Mouse (Mus musculus): ENCODE measurements around the gene Paics. TPM values are rescaled to one million over a fixed set of nuclear protein-coding genes. Genes with fewer than 3 reads are reported as not detected.

Gene Paics
- total and polyA plus RNA-seq, 2 experiments = 165 to 359 TPM

DNA sequence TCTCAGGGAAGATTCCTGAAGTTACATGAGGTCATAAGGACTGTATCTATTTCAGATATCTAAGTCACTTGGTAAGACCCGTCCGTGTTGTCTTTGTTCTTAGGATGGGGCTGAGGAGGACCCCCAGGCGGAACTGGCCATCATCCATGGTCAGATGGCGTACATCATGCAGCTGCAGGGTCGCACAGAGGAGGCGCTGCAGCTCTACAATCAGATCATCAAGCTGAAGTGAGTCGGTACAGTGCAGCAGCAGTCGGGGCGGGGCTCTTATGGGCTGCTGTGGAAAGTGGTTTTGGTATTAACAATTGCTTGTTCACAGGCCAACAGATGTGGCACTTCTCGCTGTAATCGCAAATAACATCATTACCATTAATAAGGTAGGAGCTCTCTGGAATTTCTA is 32.9 kb downstream of the Paics start:
- no peak for DNase-seq (ENCODE audit: extremely low read depth, low read depth, low spot score)
- H3K27ac ChIP-seq (replicated peaks; ENCODE audit: insufficient read depth, low read depth, low read length) = no peak overlapping the region
- H3K79me2 ChIP-seq (ENCODE audit: control insufficient read depth, insufficient read depth, low read length) = no peaks in the 10 kb centered on the region
- WGBS = 93% methylated on average over 11 of the region's 11 CpGs
- H3K4me3 ChIP-seq (ENCODE audit: insufficient read depth, low read depth, low read length) = no peak overlapping the region
- peaks cover 75% of the 10 kb centered on the region for H3K36me3 ChIP-seq (ENCODE audit: control insufficient read depth, insufficient read depth, low read length)
- no peaks in the 10 kb centered on the region for H3K4me1 ChIP-seq (ENCODE audit: control insufficient read depth, insufficient read depth, low read length)
- TF ChIP-seq POLR2A (IDR thresholded peaks at IDR 0.05; ENCODE audit: extremely low read depth, insufficient read depth, low read length) (no peak), CTCF (IDR thresholded peaks at IDR 0.05; ENCODE audit: low read depth, low read length) (no peak)
- H3K27me3 ChIP-seq (ENCODE audit: control insufficient read depth, insufficient read depth, low read length) = no peaks in the 10 kb centered on the region
- H3K9ac ChIP-seq (ENCODE audit: low read depth, low read length) = no peak overlapping the region

DNA sequence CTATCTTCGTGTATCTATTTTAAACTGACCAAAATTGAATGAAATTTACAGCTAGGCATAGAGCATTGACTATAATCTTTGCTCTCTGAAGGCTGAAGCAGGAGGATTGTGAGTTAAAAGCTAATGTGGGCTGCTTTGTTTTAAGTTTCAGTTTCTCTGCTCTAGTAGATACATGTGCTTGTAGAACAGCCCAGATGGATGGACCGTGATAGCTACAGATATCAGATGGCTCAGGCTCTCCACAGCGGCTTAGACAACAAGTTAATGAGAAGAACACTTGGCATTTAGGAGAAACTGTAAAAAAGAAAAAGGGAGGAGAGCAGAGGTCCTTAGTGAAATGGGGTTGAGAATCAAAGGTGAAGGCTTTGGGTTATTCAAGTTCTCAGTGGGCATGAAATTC is 39.7 kb downstream of the Paics start:
- no peaks in the 10 kb centered on the region for H3K79me2 ChIP-seq (ENCODE audit: control insufficient read depth, insufficient read depth, low read length)
- H3K9ac ChIP-seq (ENCODE audit: low read depth, low read length) = no peak overlapping the region
- no peak overlapping the region for H3K27ac ChIP-seq (replicated peaks; ENCODE audit: insufficient read depth, low read depth, low read length)
- H3K36me3 ChIP-seq (ENCODE audit: control insufficient read depth, insufficient read depth, low read length) = peaks cover 76% of the 10 kb centered on the region
- no peak for TF ChIP-seq CTCF (IDR thresholded peaks at IDR 0.05; ENCODE audit: low read depth, low read length)
- no peak for TF ChIP-seq POLR2A (IDR thresholded peaks at IDR 0.05; ENCODE audit: extremely low read depth, insufficient read depth, low read length)
- over 99% methylated on average over 3 of the region's 3 CpGs for WGBS
- H3K4me1 ChIP-seq (ENCODE audit: control insufficient read depth, insufficient read depth, low read length) = no peaks in the 10 kb centered on the region
- no peak for DNase-seq (ENCODE audit: extremely low read depth, low read depth, low spot score)
- no peaks in the 10 kb centered on the region for H3K27me3 ChIP-seq (ENCODE audit: control insufficient read depth, insufficient read depth, low read length)
- no peak overlapping the region for H3K4me3 ChIP-seq (ENCODE audit: insufficient read depth, low read depth, low read length)

DNA sequence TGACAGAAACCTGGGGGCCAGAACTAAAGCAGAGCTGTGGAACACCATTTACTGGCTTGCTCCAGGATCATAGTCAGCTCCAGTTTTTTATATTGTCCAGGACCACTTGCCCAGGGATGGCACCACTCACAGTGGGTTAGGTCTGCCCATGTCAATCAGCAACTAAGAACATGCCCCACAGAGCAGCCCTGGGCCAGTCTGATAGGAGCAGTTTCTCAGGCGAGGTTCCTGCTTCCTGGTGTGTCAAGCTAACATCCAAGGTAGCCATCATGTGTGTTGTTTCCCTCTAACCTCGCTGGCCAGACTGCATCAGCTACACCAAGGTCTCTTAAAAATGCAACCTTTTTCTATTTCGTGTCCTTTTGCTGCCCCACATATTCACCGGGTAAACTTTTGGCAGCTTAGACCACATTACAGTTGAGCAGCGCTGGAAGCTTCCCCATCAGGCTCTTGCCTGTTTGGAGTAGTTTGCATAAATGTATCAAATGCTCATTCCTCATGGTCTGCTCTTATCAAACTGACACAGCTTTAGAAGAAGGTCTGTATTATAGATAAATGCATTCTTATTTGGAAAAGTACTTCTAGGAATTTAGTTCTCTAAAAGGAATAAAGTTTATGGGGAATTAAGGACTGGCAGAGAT is 42.2 kb downstream of the Paics start:
- Histone ChIP-seq H3K27ac (replicated peaks; ENCODE audit: insufficient read depth, low read depth, low read length) (no peak overlapping the region), H3K4me3 (ENCODE audit: insufficient read depth, low read depth, low read length) (no peak overlapping the region), H3K36me3 (ENCODE audit: control insufficient read depth, insufficient read depth, low read length) (peaks cover 76% of the 10 kb centered on the region), H3K4me1 (ENCODE audit: control insufficient read depth, insufficient read depth, low read length) (no peaks in the 10 kb centered on the region), H3K79me2 (ENCODE audit: control insufficient read depth, insufficient read depth, low read length) (no peaks in the 10 kb centered on the region), H3K27me3 (ENCODE audit: control insufficient read depth, insufficient read depth, low read length) (no peaks in the 10 kb centered on the region), H3K9ac (ENCODE audit: low read depth, low read length) (no peak overlapping the region)
- WGBS = 95% methylated on average over 5 of the region's 5 CpGs
- TF ChIP-seq CTCF (IDR thresholded peaks at IDR 0.05; ENCODE audit: low read depth, low read length) (no peak), POLR2A (IDR thresholded peaks at IDR 0.05; ENCODE audit: extremely low read depth, insufficient read depth, low read length) (no peak)
- DNase-seq (ENCODE audit: extremely low read depth, low read depth, low spot score) = no peak

GRCm38 (mm10) chr5:76998416-76998815 is 47.3 kb downstream of the Paics start:
- Histone ChIP-seq H3K4me1 (ENCODE audit: control insufficient read depth, insufficient read depth, low read length) (no peaks in the 10 kb centered on the region), H3K27ac (replicated peaks; ENCODE audit: insufficient read depth, low read depth, low read length) (no peak overlapping the region), H3K4me3 (ENCODE audit: insufficient read depth, low read depth, low read length) (no peak overlapping the region), H3K9ac (ENCODE audit: low read depth, low read length) (no peak overlapping the region), H3K79me2 (ENCODE audit: control insufficient read depth, insufficient read depth, low read length) (no peaks in the 10 kb centered on the region), H3K36me3 (ENCODE audit: control insufficient read depth, insufficient read depth, low read length) (peaks cover 59% of the 10 kb centered on the region), H3K27me3 (ENCODE audit: control insufficient read depth, insufficient read depth, low read length) (no peaks in the 10 kb centered on the region)
- no peak for TF ChIP-seq CTCF (IDR thresholded peaks at IDR 0.05; ENCODE audit: low read depth, low read length)
- TF ChIP-seq POLR2A (IDR thresholded peaks at IDR 0.05; ENCODE audit: extremely low read depth, insufficient read depth, low read length) = no peak
- DNase-seq (ENCODE audit: extremely low read depth, low read depth, low spot score) = no peak
- 62% methylated on average over 5 of the region's 5 CpGs for WGBS

- no peak for TF ChIP-seq CTCF (IDR thresholded peaks at IDR 0.05; ENCODE audit: low read depth, low read length)
- TF ChIP-seq POLR2A (IDR thresholded peaks at IDR 0.05; ENCODE audit: extremely low read depth, insufficient read depth, low read length) = no peak
- no peak for DNase-seq (ENCODE audit: extremely low read depth, low read depth, low spot score)
- Histone ChIP-seq H3K9ac (ENCODE audit: low read depth, low read length) (no peak overlapping the region), H3K36me3 (ENCODE audit: control insufficient read depth, insufficient read depth, low read length) (peaks cover 38% of the 10 kb centered on the region), H3K79me2 (ENCODE audit: control insufficient read depth, insufficient read depth, low read length) (no peaks in the 10 kb centered on the region), H3K4me3 (ENCODE audit: insufficient read depth, low read depth, low read length) (no peak overlapping the region), H3K27me3 (ENCODE audit: control insufficient read depth, insufficient read depth, low read length) (no peaks in the 10 kb centered on the region), H3K27ac (replicated peaks; ENCODE audit: insufficient read depth, low read depth, low read length) (no peak overlapping the region), H3K4me1 (ENCODE audit: control insufficient read depth, insufficient read depth, low read length) (no peaks in the 10 kb centered on the region)
- 89% methylated on average over 17 of the region's 17 CpGs for WGBS
Measured at GRCm38 (mm10) chr5:77001192-77001591, 50.1 kb downstream of the Paics start.

GRCm38 (mm10) chr5:77004051-77004821 is 53.1 kb downstream of the Paics start, which contains the start of gene Arl9:
Gene Arl9, plus strand, starts transcription at chr5:77004055.
- Histone ChIP-seq H3K36me3 (ENCODE audit: control insufficient read depth, insufficient read depth, low read length) (peaks cover 12% of the 10 kb centered on the region), H3K27ac (replicated peaks; ENCODE audit: insufficient read depth, low read depth, low read length) (no peak within 1 kb of the TSS), H3K4me1 (ENCODE audit: control insufficient read depth, insufficient read depth, low read length) (no peaks in the 10 kb centered on the region), H3K9ac (ENCODE audit: low read depth, low read length) (no peak within 1 kb of the TSS), H3K4me3 (ENCODE audit: insufficient read depth, low read depth, low read length) (no peak within 1 kb of the TSS), H3K79me2 (ENCODE audit: control insufficient read depth, insufficient read depth, low read length) (no peaks in the 10 kb centered on the region), H3K27me3 (ENCODE audit: control insufficient read depth, insufficient read depth, low read length) (no peaks in the 10 kb centered on the region)
- DNase-seq (ENCODE audit: extremely low read depth, low read depth, low spot score) = no peak
- 92% methylated on average over 6 of the region's 6 CpGs for WGBS
- no peak for TF ChIP-seq POLR2A (IDR thresholded peaks at IDR 0.05; ENCODE audit: extremely low read depth, insufficient read depth, low read length)
- no peak for TF ChIP-seq CTCF (IDR thresholded peaks at IDR 0.05; ENCODE audit: low read depth, low read length)

Data from liver, adult 2 months (tissue).